Mouse (Mus musculus) midbrain, embryonic 12.5 days (tissue): ENCODE results near the gene Dnajc6. TPM values are rescaled to one million over a fixed set of nuclear protein-coding genes. Genes with fewer than 3 reads are reported as not detected.

Experiments
- ATAC-seq: fragments of 200-750 bp; cut with Nextera tagmentation; 2 replicates; pipeline ENCODE4 v1.8.0; 2017; ENCODE audit warnings: low read depth, moderate TSS enrichment, moderate library complexity; ENCODE audit not compliant: low FRiP score
- H3K27ac ChIP-seq: fragments of 300-500 bp; sonication (generic); replicated peaks from 2 replicates; pipeline ENCODE4 v1.5.1; 2016; ENCODE audit warnings: mild to moderate bottlenecking
- H3K27me3 ChIP-seq: fragments of 300-500 bp; sonication (generic); 2 replicates; pipeline ENCODE4 v1.6.1; 2016; ENCODE audit warnings: mild to moderate bottlenecking
- H3K36me3 ChIP-seq: fragments of 300-500 bp; sonication (generic); 2 replicates; pipeline ENCODE4 v1.6.1; 2016
- H3K4me1 ChIP-seq: fragments of 300-500 bp; sonication (generic); 2 replicates; pipeline ENCODE4 v1.6.1; 2016
- H3K4me2 ChIP-seq: fragments of 300-500 bp; sonication (generic); replicated peaks from 2 replicates; pipeline ENCODE4 v1.6.1; 2016; ENCODE audit warnings: mild to moderate bottlenecking, moderate library complexity
- H3K4me3 ChIP-seq: fragments of 300-500 bp; sonication (generic); 2 replicates; pipeline ENCODE4 v1.5.1; 2016; ENCODE audit warnings: mild to moderate bottlenecking
- H3K9ac ChIP-seq: fragments of 300-500 bp; sonication (generic); replicated peaks from 2 replicates; pipeline ENCODE4 v1.6.1; 2016; ENCODE audit warnings: mild to moderate bottlenecking, moderate library complexity
- H3K9me3 ChIP-seq: fragments of 300-500 bp; sonication (generic); 2 replicates; pipeline ENCODE4 v1.6.1; 2016; ENCODE audit warnings: mild to moderate bottlenecking
- WGBS: fragments of 180-500 bp; shearing (Covaris S2); methylation state at CpG from one replicate; pipeline ENCODE4 v1.1.7; 2016; 5-methylcytosine and 5-hydroxymethylcytosine counted together
- polyA plus RNA-seq: library from polyadenylated mRNA; unstranded; fragments of >200 nt; fragmentation: Nextera tagmentation; extraction: Ambion mirVana; gene quantifications from 2 replicates; pipeline ENCODE4 v1.2.1, GENCODE M21; 2016

The Dnajc6 gene
- polyA plus RNA-seq, 1 experiment from 2014 or later, result 10.7 TPM

DNA sequence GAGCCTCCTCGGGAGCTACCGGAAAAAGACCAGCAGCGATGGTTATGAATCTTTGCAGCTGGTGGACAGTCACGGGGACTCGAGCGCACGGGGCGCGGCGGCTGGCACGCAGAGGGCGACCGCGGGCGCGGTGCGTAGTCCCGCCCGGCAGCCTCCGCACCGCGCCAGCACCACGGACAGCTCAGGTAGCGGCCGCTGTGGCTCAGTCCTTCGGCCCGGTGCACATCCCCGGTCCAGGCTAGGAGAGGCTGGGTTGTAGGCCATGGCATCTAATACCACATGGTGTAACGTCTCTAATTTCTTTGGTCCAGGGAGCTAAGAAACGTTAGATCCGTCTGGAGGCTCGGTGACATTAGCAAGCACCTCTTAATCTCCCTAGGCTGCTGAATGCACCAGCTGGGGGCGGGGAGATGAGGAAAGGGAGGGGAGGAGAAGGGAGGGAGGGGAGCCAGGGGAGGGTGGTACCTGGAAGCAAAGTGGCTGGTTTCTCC is 54.3 kb downstream of the Dnajc6 start:
- Histone ChIP-seq H3K27me3 (peaks cover 33% of the 10 kb centered on the region), H3K27ac (peak overlapping the region; percentile 89), H3K36me3 (no peaks in the 10 kb centered on the region), H3K4me2 (peak overlapping the region; percentile 90), H3K9me3 (no peaks in the 10 kb centered on the region), H3K4me1 (peaks cover 4% of the 10 kb centered on the region), H3K9ac (peak overlapping the region; percentile 68), H3K4me3 (peak overlapping the region; percentile 59)
- ATAC-seq, result peak; percentile 87
- under 1% methylated on average over 33 of the region's 33 CpGs for WGBS

DNA sequence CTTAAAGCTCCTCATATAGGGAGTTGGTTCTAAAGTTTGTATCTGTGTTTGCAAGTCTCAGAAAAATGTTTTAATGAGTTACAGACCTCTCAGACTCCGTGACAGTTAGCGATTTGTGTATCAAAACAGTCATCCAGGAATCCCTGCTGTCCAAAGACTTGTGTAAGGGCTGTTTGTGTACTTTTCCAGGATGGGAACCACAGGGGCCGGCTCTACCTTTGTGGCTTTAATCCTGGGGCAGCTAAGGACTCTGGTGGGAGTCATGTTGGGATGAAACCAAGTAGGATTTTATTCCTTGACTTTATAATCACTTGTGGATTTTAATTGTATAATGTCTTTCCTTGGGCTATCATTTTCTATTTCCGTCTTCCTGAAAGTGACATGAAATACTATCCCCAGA is 55.0 kb downstream of the Dnajc6 start:
- peak overlapping the region; percentile 90 for H3K4me2 ChIP-seq
- ATAC-seq, result no peak
- WGBS, result 16% methylated on average over 4 of the region's 4 CpGs
- H3K9ac ChIP-seq, result no peak overlapping the region
- no peak overlapping the region for H3K27ac ChIP-seq
- peaks cover 33% of the 10 kb centered on the region for H3K27me3 ChIP-seq
- no peaks in the 10 kb centered on the region for H3K36me3 ChIP-seq
- no peaks in the 10 kb centered on the region for H3K9me3 ChIP-seq
- peak overlapping the region; percentile 59 for H3K4me3 ChIP-seq
- peaks cover 4% of the 10 kb centered on the region for H3K4me1 ChIP-seq

DNA sequence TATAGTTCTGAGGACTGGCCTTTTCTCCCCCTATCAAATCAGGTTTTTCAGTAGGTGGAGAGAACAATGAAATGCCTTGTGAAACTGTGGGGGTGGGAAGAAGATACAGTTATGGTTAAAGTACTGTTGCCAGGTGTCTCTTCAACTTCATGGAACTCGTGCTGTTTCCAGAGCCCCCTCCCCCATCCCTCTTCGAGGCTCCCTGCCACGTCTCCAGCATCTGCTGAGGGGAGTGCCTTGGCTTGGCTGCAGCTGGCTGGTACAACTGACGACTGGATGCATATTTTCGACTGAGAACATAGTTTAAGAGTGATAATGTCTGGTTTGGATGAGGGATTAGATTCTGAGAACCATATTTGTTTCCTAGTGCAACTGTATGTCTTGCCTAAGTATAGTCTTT is 55.9 kb downstream of the Dnajc6 start:
- Histone ChIP-seq H3K27ac (no peak overlapping the region), H3K4me2 (0 out of 2 replicates have a peak overlapping the region, but pooled peaks have one; percentile 5), H3K9me3 (no peaks in the 10 kb centered on the region), H3K9ac (no peak overlapping the region), H3K27me3 (peaks cover 33% of the 10 kb centered on the region), H3K36me3 (no peaks in the 10 kb centered on the region), H3K4me1 (peaks cover 4% of the 10 kb centered on the region), H3K4me3 (no peak overlapping the region)
- ATAC-seq, result no peak
- WGBS, result 21% methylated on average over 5 of the region's 5 CpGs

DNA sequence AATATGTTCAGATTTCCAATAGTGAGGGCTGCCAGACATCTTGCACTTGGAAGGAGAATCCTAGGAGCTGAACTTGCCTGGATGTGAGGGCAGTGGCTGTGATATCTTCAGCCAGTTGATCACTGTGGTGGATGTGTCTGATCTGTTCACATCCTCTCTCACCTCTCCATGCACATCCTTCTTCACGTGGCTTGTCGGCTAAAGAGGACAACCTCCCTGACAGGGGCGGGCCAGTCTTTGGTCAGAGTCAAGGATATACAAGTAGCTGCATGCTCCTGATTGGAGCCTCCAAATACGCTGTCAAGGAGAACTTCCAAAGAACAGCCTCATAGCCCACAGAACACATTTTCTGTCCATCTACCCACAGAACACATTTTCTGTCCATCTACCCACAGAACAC is 58.6 kb downstream of the Dnajc6 start:
- 84% methylated on average over 4 of the region's 4 CpGs for WGBS
- Histone ChIP-seq H3K27me3 (peaks cover 14% of the 10 kb centered on the region), H3K9ac (no peak overlapping the region), H3K9me3 (no peaks in the 10 kb centered on the region), H3K4me1 (peaks cover 7% of the 10 kb centered on the region), H3K36me3 (no peaks in the 10 kb centered on the region), H3K4me2 (no peak overlapping the region), H3K27ac (no peak overlapping the region), H3K4me3 (no peak overlapping the region)
- no peak for ATAC-seq

DNA sequence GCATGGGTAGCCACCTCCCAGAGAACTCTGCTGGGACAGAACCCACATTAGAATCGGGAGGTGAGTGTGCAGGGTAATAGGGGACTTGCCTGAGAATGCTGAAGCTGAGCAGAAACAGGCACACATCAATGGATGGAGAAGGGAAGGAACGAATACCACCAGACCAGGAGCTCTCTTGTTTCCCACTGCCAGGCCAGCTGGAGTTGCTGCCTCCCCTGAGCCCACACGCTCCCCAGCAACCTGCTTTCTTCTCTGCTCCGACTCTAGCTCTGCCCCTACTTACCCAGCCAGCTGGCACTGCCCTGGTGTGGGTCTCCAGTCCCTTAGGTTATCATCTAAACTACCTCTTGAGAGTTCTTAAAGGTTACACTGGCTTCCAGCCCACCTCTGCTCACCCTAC is 63.7 kb downstream of the Dnajc6 start:
- Histone ChIP-seq H3K4me3 (no peak overlapping the region), H3K36me3 (no peaks in the 10 kb centered on the region), H3K4me1 (0 out of 2 replicates have a peak, but pooled peaks cover 2% of the 10 kb centered on the region), H3K27me3 (no peaks in the 10 kb centered on the region; the same call in 1 of the 2 replicates), H3K27ac (no peak overlapping the region), H3K4me2 (no peak overlapping the region), H3K9me3 (no peaks in the 10 kb centered on the region), H3K9ac (no peak overlapping the region)
- ATAC-seq, result no peak
- WGBS, result 82% methylated on average over 4 of the region's 4 CpGs

DNA sequence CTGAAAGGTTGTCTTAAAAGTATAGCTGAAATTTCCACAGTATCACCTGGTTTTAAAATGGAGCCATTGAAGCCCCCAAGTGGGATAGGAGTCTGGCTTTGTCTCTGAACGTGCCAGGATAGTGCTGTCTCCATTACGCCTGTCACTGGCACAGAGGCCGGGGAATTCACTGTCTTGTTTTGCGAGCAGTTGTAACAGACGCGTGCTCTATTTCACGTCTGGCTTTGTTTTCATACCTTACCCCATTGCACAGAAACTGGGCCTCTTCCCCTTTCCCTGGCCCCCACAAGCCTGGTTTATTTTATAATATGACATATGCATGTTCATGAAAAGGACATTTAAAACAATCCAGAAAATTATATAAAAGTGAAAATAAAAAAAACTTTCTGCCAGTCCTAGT is 66.4 kb downstream of the Dnajc6 start:
- H3K4me2 ChIP-seq, result no peak overlapping the region
- no peak overlapping the region for H3K27ac ChIP-seq
- H3K9me3 ChIP-seq, result no peaks in the 10 kb centered on the region
- H3K36me3 ChIP-seq, result no peaks in the 10 kb centered on the region
- WGBS, result 85% methylated on average over 7 of the region's 7 CpGs
- no peak for ATAC-seq
- H3K4me1 ChIP-seq, result 0 out of 2 replicates have a peak, but pooled peaks cover 2% of the 10 kb centered on the region
- no peaks in the 10 kb centered on the region; the same call in 1 of the 2 replicates for H3K27me3 ChIP-seq
- H3K9ac ChIP-seq, result no peak overlapping the region
- H3K4me3 ChIP-seq, result no peak overlapping the region

DNA sequence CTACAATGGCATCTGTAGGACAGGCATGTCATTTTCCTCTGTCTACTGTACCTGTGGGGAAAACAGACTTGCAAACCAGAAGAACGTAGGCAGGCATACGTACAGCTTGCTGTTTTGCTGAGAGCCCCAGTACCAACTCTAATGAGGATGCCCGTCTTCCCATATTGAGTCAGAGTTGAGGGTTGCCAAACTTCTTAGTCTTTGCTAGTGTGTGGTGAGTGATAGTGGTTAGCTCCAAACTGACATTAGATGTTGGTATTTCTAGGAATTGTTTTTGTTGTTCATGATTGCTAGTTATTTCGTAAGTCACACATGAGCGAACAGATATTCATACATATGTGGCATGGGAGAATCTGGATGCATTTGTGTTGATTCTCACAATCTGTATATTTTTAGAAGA is 67.2 kb downstream of the Dnajc6 start:
- no peaks in the 10 kb centered on the region for H3K4me1 ChIP-seq
- H3K36me3 ChIP-seq, result no peaks in the 10 kb centered on the region
- no peaks in the 10 kb centered on the region; the same call in 1 of the 2 replicates for H3K27me3 ChIP-seq
- H3K9ac ChIP-seq, result no peak overlapping the region
- H3K4me2 ChIP-seq, result no peak overlapping the region
- ATAC-seq, result no peak
- H3K4me3 ChIP-seq, result no peak overlapping the region
- H3K9me3 ChIP-seq, result no peaks in the 10 kb centered on the region
- WGBS, result 92% methylated on average over 5 of the region's 5 CpGs
- no peak overlapping the region for H3K27ac ChIP-seq

DNA sequence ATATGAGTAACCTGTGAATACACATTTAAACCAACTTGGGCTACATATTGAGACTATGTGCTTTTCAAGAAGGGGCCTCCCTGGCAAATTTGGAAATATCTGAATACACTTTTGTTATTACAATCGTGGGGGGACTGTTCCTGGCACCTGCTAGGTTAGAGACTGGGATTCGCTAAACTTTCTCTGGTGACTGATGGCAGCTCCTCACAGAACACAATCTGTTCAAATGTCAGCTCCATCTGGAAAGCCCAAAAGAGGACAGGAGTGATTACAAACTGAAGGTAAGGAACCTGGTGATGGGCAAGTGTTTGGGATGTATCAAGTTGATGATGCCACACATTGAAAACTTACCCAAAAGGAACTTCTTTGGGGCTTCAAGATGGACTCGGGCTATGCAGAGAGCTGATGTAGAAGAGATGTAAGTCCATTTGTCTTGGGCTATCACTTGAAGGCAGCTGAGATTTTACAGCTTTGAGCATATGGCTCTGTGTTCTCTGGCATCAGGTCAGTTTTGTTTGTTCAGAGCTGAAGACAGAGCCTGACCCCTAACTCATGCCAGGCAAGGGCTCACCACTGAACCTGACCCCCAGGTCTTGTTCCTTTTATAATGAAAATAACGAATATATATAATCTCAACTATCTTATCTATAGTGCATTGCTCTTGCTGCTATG is 68.4 kb downstream of the Dnajc6 start:
- H3K27me3 ChIP-seq, result no peaks in the 10 kb centered on the region; the same call in 1 of the 2 replicates
- ATAC-seq, result no peak

DNA sequence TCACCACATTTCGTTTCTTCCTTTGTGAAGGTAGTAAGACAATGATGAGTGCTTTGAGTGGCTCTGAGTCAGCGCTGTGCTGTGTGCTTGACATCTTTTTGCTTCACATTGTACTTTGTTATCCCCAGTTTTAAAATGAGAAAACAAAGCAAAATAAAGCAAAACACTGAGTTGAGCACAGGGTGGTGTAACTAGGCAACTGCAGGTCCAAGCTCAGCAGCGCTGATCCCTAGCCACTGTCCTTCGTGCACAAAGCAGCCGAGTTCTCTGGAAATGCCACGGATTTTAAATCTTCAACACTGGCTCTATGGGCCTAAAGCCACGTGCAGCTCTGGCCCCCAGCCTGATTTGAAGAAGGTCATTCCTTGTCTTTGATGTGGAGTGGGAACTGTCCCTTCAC is 72.6 kb downstream of the Dnajc6 start:
- ATAC-seq, result no peak

More for the DNA sequence above, 68.4 kb downstream of the Dnajc6 start:
- WGBS, result 94% methylated on average over 4 of the region's 4 CpGs
- Histone ChIP-seq H3K27ac (no peak overlapping the region), H3K4me3 (no peak overlapping the region), H3K4me2 (no peak overlapping the region), H3K9ac (no peak overlapping the region), H3K36me3 (no peaks in the 10 kb centered on the region), H3K4me1 (no peaks in the 10 kb centered on the region), H3K9me3 (no peaks in the 10 kb centered on the region)

DNA sequence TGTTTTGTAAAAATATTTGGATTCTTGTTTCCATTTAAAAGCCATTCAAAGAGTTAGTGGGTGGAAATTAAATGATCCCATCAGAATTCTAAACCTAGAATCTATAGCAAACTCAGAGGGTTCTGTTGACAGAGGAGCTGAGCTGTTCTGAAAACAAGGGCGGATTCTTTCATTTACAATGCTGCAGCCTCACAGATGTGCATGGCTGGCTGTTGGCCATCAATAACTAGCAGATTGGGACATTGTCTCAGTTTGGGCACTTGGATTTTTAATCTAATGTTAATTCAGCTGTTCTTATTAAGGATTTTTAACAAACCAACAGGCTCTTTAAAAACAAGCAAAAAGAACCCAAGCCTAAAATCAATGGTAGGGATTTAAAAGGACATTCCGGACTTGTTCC is 75.7 kb downstream of the Dnajc6 start:
- Histone ChIP-seq H3K4me3 (no peak overlapping the region), H3K4me2 (no peak overlapping the region), H3K9me3 (no peaks in the 10 kb centered on the region), H3K27ac (no peak overlapping the region), H3K36me3 (no peaks in the 10 kb centered on the region), H3K9ac (no peak overlapping the region), H3K27me3 (no peaks in the 10 kb centered on the region), H3K4me1 (no peaks in the 10 kb centered on the region)
- ATAC-seq, result no peak
- 51% methylated on average over 2 of the region's 2 CpGs for WGBS

More for the DNA sequence above, 72.6 kb downstream of the Dnajc6 start:
- H3K9me3 ChIP-seq, result no peaks in the 10 kb centered on the region
- H3K4me3 ChIP-seq, result no peak overlapping the region
- no peaks in the 10 kb centered on the region for H3K27me3 ChIP-seq
- no peaks in the 10 kb centered on the region for H3K36me3 ChIP-seq
- no peak overlapping the region for H3K9ac ChIP-seq
- H3K4me1 ChIP-seq, result no peaks in the 10 kb centered on the region
- H3K27ac ChIP-seq, result no peak overlapping the region
- H3K4me2 ChIP-seq, result no peak overlapping the region
- WGBS, result 39% methylated on average over 7 of the region's 7 CpGs

DNA sequence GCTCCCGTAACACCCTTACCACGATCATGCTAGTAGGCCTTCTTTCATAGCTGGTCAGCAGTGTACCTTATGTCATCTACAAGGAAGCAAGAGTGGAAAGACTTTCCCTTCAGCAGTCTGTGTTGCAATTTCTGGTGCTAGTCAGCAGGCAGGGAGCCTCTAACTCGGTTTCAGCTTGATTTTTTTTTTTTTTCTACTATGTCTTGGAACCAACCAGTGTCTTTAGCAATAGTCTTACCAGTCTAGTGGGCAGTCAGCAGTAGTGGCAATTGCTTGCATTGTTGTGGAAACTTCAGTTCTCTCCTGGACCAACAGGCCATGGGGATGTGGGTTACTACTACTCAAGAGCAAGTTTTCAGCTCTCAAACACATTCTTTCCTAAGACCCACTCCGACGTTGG is 78.9 kb downstream of the Dnajc6 start:
- Histone ChIP-seq H3K9ac (no peak overlapping the region), H3K4me1 (no peaks in the 10 kb centered on the region), H3K9me3 (no peaks in the 10 kb centered on the region), H3K36me3 (no peaks in the 10 kb centered on the region), H3K4me3 (no peak overlapping the region), H3K27ac (no peak overlapping the region), H3K4me2 (no peak overlapping the region), H3K27me3 (no peaks in the 10 kb centered on the region)
- WGBS, result 89% methylated on average over 5 of the region's 5 CpGs
- ATAC-seq, result no peak

DNA sequence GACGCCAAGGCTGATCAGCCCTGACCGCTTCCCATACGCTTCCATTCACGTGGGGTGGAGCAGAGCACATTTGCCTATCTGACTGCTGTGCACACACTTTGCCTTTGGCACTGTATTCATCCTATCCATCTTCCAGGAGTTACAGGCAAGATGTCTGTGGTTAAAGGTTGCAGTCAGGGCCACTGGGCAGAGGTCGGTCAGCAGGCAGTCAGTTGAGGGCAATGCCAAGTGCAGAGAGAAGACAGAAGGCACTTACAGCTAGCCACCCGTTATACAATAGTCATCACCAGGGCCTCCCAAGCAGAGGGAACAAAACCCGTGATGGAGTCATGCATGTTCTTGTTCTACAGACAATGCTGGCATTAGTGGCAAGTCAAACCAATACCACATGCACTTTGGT is 82.3 kb downstream of the Dnajc6 start:
- Histone ChIP-seq H3K36me3 (no peaks in the 10 kb centered on the region), H3K4me2 (no peak overlapping the region), H3K27me3 (no peaks in the 10 kb centered on the region), H3K4me1 (no peaks in the 10 kb centered on the region), H3K9me3 (no peaks in the 10 kb centered on the region), H3K4me3 (no peak overlapping the region), H3K27ac (no peak overlapping the region), H3K9ac (no peak overlapping the region)
- WGBS, result 87% methylated on average over 7 of the region's 7 CpGs
- no peak for ATAC-seq

DNA sequence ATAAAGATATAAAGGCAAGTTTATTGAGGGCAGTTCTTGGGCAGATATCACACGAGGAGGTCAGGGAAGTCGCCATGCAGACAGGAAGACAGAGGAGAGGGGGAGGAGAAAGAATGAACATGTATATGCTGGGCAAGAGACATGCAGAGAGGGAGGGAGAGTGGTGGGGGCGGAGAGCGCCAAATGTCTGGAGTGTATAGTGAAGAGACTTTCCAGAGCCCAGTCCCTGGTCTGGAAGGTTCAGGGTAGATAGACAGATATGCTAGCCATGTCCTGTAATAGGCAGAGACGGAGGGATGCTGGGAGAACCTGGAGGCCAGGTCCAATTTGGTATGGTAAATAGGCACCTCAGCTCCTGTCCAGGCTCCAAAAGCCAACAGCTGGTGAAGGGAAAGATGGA is 83.1 kb downstream of the Dnajc6 start:
- H3K27ac ChIP-seq, result no peak overlapping the region
- no peaks in the 10 kb centered on the region for H3K27me3 ChIP-seq
- H3K4me2 ChIP-seq, result no peak overlapping the region
- no peaks in the 10 kb centered on the region for H3K9me3 ChIP-seq
- ATAC-seq, result no peak
- WGBS, result 84% methylated on average over 5 of the region's 5 CpGs
- no peaks in the 10 kb centered on the region for H3K4me1 ChIP-seq
- H3K4me3 ChIP-seq, result no peak overlapping the region
- H3K36me3 ChIP-seq, result no peaks in the 10 kb centered on the region
- no peak overlapping the region for H3K9ac ChIP-seq
